Mouse (Mus musculus) cerebellum, adult 9-11 months (tissue): Measurements from ENCODE around the gene Nxpe3.

Experiments
- DNase-seq: peaks from one replicate; pipeline ENCODE4 v3.0.0; 2022

Gene Nxpe3

DNA sequence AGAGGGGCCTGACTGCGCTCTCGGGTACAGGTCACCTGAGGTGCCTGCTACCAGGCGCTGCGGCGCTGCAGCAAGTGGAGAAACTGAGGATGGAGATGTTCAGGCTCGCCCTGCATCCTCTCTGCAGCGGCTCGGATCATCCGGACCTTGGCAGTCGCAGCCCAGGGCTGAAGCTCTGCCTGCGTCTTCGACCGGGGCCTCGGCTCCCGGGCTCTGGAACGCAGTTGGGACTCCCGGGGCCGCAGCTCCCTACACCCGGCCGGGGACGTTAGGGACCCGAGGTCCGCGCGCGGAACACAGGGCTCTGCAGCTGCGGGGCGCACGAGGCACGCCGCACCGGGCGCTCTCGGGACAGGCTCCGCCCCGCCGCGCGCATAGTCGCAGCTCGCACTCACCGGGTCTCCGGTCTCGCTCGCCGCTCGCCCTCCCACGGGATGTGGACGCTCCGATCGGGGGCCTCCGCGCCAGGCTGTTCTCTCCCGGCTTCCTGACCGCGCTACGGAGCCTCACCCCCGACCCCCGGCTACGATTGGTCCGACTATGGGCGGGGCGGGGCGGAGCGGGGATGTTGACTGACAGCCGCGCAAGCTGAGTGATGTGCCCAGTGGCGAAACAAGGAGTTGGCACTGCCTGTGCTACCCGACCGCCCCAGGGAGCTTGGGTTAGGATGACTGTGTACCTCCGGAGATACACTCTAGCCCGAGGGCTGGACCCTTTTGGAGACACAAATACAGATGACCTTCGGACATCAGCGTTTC is at the start of gene Nxpe3:
TSS of gene Nxpe3 (minus strand) at position 393 of the 758 bp plus-strand sequence.
- peak; percentile 90 for DNase-seq

GRCm38 (mm10) chr16:55940781-55941180 is 45.7 kb upstream of the Nxpe3 start:
- no peak for DNase-seq

- no peak for DNase-seq
Measured at GRCm38 (mm10) chr16:55939703-55940102, 44.6 kb upstream of the Nxpe3 start.

- no peak for DNase-seq
Measured at GRCm38 (mm10) chr16:55938761-55939160, 43.7 kb upstream of the Nxpe3 start.

DNA sequence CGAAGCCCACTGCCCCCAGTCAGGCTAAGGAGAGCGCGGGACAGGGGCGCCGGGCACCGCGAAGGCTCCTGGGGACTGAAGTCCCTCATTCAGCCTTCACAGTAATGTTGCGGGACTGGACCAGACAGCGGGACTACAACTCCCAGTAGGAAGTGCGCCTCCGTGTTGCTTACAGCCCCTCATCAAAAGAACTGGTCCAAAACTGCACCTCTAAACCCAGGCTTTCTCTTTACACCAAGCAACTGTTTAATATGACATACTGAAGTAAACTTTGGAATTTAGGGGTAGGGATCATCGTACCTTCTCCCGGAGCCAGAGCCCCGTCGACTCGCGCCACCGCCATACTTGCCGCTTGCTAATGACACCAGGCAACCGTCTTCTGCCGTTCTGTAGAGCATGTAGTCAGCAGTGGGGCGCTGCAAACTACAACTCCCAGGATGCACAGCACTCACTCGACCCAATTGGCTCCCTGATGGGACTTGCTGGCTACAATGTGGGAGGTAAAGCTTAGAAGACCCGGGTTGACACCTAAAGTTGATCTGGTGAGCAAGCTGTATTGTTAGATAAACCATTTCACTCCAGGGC is 39.5 kb upstream of the Nxpe3 start, which contains the start of gene Cep97:
TSS of gene Cep97 (minus strand) at position 403 of the 585 bp plus-strand sequence.
- DNase-seq: peak; percentile 93

GRCm38 (mm10) chr16:55933681-55934343 is 38.7 kb upstream of the Nxpe3 start:
- peak; percentile 72 for DNase-seq

DNA sequence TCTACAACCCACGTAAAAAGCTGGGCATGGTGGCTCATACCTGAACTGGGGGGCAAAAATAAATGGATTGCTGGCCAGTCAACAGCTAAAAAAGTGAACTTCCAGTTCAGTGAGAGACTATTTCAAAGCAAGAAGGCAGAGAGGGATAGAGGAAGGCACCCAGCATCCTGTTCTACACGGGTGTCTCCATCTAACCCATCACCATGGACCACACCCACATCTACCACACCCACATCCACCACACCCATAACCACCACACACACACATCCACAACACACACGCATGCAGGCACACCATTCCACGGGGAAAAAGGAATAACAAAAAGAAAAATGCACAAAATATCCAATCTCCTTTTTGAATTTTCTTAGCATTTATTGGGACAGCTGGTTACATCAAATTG is 28.9 kb upstream of the Nxpe3 start:
- no peak for DNase-seq

DNA sequence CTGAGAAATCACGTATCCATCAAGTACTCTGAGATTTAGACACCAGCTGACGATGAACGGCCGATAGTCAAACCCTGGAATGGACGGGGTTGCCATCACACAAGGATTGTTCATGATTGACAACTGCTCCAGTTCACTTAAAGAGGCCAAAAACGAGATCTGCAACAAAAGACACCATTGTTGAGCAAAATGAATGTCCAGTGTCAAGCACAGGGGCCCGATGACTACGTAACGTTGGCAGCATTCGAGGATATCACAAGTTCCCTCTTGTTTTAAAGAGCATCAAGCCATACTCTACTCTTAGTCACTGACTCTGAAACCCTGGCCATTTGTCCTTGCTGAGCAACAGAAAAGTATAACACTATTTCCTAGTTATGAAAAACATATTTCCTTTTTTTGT is 27.0 kb upstream of the Nxpe3 start:
- no peak for DNase-seq

GRCm38 (mm10) chr16:55914716-55915115 is 19.6 kb upstream of the Nxpe3 start:
- no peak for DNase-seq

DNA sequence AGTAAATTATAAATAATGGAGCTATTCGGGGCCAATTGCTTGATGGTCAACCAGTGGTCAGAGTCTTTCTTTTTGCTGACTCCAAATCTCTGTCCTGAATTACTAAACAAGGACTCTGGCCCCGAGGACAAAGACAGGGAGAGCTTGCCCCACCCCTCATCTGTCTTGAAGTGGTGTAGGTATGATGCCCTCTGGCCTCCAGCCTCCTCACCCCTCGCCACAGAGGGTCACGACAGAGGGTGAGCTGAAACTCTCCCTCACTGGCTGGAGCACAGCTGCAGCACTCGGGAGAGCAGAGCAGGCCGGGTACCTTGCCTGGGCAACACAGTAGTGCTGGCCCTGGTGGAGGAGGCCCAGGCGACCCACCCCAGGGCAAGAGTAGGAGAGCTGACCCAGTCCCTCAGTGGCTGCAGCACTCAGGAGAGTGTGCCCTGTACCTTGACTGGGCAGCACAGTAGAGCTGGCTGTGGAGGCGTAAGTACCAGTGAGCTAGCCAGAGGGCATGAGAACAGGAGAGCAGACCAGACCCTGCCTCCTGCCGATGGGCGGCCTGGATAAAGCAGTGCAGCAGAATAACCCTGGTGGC is 15.2 kb upstream of the Nxpe3 start:
- no peak for DNase-seq

DNA sequence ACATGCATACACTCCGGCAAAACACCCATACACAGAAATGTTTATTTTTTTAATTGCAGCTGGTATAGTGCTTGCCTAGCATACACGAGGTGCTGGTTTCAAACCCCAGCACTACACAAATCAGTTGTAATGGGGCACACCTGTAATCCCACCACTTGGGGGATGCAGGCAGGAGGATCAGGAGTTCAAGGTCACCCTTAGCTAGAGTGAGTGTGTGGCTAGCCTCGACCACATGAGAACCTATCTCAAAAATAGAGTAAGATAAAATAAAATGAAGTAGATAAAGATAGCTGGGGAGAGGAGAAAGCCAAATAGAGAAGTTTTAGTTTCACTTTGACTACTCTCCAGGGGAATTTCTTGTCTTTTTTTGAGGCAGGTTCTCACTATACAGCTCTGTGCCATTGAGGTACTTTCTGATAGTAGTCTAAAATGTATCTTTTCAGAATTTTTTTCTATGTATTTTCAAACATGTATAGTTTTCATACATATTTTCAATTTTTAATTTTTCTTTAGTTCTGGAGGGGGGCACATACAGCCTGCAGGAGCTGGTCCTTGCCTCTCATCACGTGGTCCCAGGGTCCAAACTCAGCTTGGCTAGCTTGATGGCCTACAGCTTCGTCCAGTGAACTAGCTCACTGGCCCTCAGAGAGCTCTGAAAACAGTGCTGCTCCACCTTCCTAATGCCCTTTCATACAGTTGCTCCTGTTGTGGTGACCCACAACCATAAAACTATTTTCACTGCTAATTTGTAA is 12.0 kb upstream of the Nxpe3 start:
- DNase-seq: no peak

DNA sequence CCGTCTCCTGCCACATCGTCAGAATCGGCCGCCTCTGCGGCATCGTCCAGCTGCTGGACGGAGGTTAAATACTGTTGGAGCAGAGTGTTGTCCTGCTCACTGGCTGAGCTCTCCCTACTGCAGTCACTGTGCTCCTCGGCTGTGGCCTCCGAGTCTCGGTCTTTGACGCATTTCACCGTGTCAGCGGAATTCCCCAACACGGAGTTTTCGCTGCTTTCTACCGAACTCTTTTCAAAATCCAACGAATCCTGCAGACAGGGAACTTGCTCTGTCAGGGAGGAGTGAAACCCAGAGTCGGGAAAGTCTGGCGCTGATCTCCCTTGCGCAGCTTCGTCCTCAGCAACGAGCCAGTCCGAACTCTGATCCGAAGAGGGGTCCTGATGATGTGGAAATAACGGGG is 10.3 kb upstream of the Nxpe3 start:
- no peak for DNase-seq

DNA sequence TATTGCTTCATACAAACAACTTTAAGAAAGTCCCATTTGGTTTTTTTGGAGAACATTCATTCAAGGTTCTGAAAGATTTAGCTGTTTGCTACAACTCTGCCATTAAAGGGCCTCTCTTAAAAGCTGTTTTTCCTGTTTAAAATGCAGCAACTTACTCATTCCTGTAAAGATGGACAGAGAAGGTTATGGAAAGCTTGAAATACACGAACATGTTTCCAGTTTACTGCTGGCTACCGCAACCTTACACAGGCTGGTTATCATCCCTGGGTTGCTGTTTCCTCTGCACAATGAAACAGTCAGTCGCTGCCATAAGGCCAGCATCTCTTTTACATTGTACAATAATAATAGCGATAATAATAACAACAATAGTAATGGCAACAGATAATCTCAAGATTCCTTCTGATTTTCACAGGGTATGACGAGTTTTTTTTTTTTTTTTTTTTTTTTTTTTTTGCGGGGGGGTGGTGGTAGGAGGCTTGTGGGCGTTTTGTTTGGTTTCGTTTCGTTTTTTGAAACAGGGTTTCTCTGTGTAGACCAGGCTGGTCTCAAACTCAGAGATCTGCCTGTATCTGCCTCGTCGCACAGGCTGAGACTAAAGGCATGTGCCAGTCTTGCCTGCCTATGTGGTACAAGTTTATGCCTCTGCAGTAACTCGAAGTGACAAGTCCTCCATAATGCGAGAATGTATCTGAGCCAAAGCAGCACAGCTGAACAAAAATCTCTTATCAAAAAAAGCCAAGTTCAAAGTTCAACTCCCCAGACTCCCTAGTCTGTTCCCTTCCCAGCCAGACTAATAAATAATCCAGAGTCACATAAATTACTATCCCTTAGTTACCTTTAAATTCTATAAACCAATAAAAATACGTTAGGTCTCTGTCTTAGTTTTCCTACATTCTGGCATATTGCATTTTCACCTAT is 7.0 kb upstream of the Nxpe3 start:
- DNase-seq: no peak

GRCm38 (mm10) chr16:55898385-55899002 is 3.4 kb upstream of the Nxpe3 start:
- DNase-seq: peak; percentile 20

GRCm38 (mm10) chr16:55895651-55896095 is 588 bp upstream of the Nxpe3 start:
- DNase-seq: no peak

- DNase-seq: peak; percentile 54
Measured at GRCm38 (mm10) chr16:55894536-55894892, 571 bp downstream of the Nxpe3 start.

DNA sequence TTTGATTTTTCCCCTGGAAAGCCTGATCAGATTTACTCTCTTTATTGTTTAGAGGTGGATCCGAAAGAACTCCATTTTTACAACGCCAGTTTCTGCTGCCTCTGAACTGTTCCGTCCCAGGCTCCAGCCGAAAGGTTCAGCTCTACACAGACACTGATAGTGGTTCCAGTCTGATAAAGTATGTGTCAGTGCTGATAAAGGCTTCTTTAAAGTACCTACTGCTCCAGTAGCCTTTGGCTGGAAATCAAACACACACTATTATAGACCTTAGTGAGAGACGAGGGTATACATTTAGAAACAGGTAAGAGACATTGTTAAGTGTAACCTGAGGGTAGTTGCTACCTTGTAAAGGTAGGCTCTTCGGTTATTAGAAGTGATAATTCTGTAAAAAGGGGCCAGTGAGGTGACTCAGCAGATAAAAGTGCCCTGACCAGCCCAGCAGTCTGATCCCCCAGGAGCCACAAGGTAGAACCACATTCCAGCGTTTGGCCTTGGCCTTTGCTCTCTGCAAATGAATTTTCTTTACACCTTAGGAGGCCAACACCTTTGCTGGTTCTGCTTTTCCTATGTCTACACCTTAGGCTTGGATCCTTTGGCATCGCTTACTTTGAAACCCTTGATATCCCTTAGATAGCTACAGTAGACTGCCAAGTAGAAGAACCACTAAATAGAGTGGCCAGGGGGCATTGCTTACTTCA is 1.5 kb downstream of the Nxpe3 start:
- no peak for DNase-seq

DNA sequence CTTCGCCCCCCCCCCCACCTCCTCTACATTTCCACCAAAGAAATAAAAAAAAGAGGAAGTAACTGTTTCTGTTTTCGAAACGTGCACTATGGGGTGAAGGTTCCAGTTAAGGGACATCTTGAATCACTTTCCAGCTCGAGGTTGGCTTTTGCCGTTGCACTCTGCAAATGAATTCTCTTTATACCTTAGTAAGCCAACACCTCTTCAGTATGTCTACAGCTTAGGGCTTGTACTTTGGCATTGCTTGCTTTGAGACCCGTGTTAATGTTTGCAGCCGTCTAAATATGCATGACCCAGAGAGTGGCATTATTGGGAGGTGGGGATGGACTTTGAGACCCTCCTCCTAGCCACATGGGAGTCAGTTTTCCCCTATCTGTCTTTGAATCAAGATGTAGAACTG is 2.6 kb downstream of the Nxpe3 start:
- DNase-seq: no peak

DNA sequence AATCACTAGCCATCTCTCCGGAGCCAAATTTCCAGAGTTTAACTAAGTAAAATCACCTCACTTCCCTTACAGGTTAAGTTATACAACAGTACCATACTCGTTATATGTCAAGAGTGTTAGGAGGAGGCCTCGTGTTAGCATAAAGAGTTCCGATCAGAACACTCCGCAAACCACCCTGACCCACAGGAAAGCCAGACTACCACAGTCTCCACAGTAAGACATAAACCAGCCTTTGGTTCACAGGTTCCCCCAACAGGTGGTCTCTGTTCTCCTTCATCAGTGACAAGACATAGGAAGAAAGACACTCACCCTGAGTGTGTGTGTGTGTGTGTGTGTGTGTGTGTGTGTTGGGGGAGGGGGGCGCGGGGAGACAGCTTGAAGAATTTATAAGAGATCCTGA is 3.7 kb downstream of the Nxpe3 start:
- DNase-seq: no peak

- no peak for DNase-seq
Measured at GRCm38 (mm10) chr16:55890346-55891136, 4.5 kb downstream of the Nxpe3 start.
